Mouse (Mus musculus) megakaryocyte progenitor cell, adult 5-6 weeks (primary cell): ENCODE measurements at regions not wholly inside any gene's neighbourhood (a gene's known extent, or its start where the extent isn't known, plus 50 kb on each side); places are given as distances from the start of the nearest gene placed in this dataset.
"Not testable (repeated sequence)": the region's sequence is repeated elsewhere in the genome, so short reads cannot be mapped to it uniquely, and the experiment has no call there.

Source experiments
- ATAC-seq: replicated peaks from 2 replicates; pipeline ENCODE4 v1.8.0; 2016; ENCODE audit warnings: mild to moderate bottlenecking, moderate TSS enrichment, inconsistent platforms; ENCODE audit not compliant: poor library complexity

GRCm38 (mm10) chr12:61989471-61989870 is 466.5 kb downstream of the Lrfn5 start:
- ATAC-seq, result no peak

- not testable (repeated sequence) for ATAC-seq
Observed at GRCm38 (mm10) chr12:61993858-61994257, 470.9 kb downstream of the Lrfn5 start.

- peak; percentile 95 for ATAC-seq
Observed at GRCm38 (mm10) chr12:61994294-61994693, 471.3 kb downstream of the Lrfn5 start.

- ATAC-seq, result no peak
Observed at GRCm38 (mm10) chr12:62013351-62013750, 490.4 kb downstream of the Lrfn5 start.

- ATAC-seq, result not testable (repeated sequence)
Observed at GRCm38 (mm10) chr12:62017676-62018075, 494.7 kb downstream of the Lrfn5 start.
